Mouse (Mus musculus) stomach, embryonic 14.5 days (tissue): ENCODE data around the gene Fam216a. TPM values are rescaled to one million over a fixed set of nuclear protein-coding genes. Genes with fewer than 3 reads are reported as not detected.
A peak's percentile ranks its signal among the peaks of the same experiment; 100 is the strongest.
"Not testable (repeated sequence)": the region's sequence is repeated elsewhere in the genome, so short reads cannot be mapped to it uniquely, and the experiment has no call there.

ENCODE experiments used
- ATAC-seq: fragments of 200-750 bp; cut with Nextera tagmentation; 2 replicates; pipeline ENCODE4 v1.8.0; 2017; ENCODE audit warnings: low read depth, moderate TSS enrichment; ENCODE audit not compliant: insufficient number of reproducible peaks, insufficient read depth, low FRiP score
- H3K27ac ChIP-seq: fragments of 300-500 bp; sonication (generic); 2 replicates; pipeline ENCODE4 v1.5.1; 2014; ENCODE audit warnings: mild to moderate bottlenecking, low read length, moderate library complexity, mixed read lengths
- H3K27me3 ChIP-seq: fragments of 300-500 bp; sonication (generic); 2 replicates; pipeline ENCODE4 v1.6.1; 2014; ENCODE audit warnings: low read length, control low read depth, mixed read lengths; ENCODE audit not compliant: control insufficient read depth, insufficient read depth
- H3K36me3 ChIP-seq: fragments of 300-500 bp; sonication (generic); 2 replicates; pipeline ENCODE4 v1.6.1; 2014; ENCODE audit warnings: mild to moderate bottlenecking, control low read depth, low read length, moderate library complexity, mixed read lengths; ENCODE audit not compliant: control insufficient read depth, insufficient read depth
- H3K4me1 ChIP-seq: fragments of 300-500 bp; sonication (generic); 2 replicates; pipeline ENCODE4 v1.6.1; 2014; ENCODE audit warnings: low read length, control low read depth, mixed read lengths; ENCODE audit not compliant: control insufficient read depth, insufficient read depth
- H3K4me2 ChIP-seq: fragments of 300-500 bp; sonication (generic); replicated peaks from 2 replicates; pipeline ENCODE4 v1.6.1; 2014; ENCODE audit warnings: low read depth, low read length, control low read depth
- H3K4me3 ChIP-seq: fragments of 300-500 bp; sonication (generic); 2 replicates; pipeline ENCODE4 v1.5.1; 2014; ENCODE audit warnings: low read depth, low read length, control low read depth
- H3K9ac ChIP-seq: fragments of 300-500 bp; sonication (generic); replicated peaks from 2 replicates; pipeline ENCODE4 v1.6.1; 2014; ENCODE audit warnings: low read depth, mild to moderate bottlenecking, control low read depth, low read length, moderate library complexity, mixed read lengths
- H3K9me3 ChIP-seq: fragments of 300-500 bp; sonication (generic); 2 replicates; pipeline ENCODE4 v1.6.1; 2016; ENCODE audit warnings: low read depth, low read length, control low read depth; ENCODE audit not compliant: control insufficient read depth
- WGBS: fragments of 180-500 bp; shearing (Covaris S2); extraction: QIAGEN DNeasy Blood & Tissue Kit; methylation state at CpG from one replicate; pipeline ENCODE4 v1.1.7; 2014; 5-methylcytosine and 5-hydroxymethylcytosine counted together
- polyA plus RNA-seq: library from polyadenylated mRNA; unstranded; fragments of >200 nt; fragmentation: Nextera tagmentation; extraction: Ambion mirVana; gene quantifications from 2 replicates; pipeline ENCODE4 v1.2.1, GENCODE M21; 2014

Gene Fam216a
- 62.9 and 64.7 TPM in 2 replicates for polyA plus RNA-seq

- WGBS, result 0% methylated on average over 53 of the region's 53 CpGs
- Histone ChIP-seq H3K9me3 (no peaks in the 10 kb centered on the region), H3K4me2 (peak within 1 kb of the TSS; percentile 52), H3K4me1 (peaks cover 11% of the 10 kb centered on the region; the same call in 1 of the 2 replicates), H3K4me3 (peak within 1 kb of the TSS; percentile 81), H3K9ac (peak within 1 kb of the TSS; percentile 71), H3K27ac (peak within 1 kb of the TSS; percentile 93), H3K27me3 (no peaks in the 10 kb centered on the region), H3K36me3 (peaks cover 20% of the 10 kb centered on the region; the same call in 1 of the 2 replicates)
- ATAC-seq, result peak; percentile 94
Observed at GRCm38 (mm10) chr5:122372192-122372769, at the start of gene Fam216a. TSS of gene Fam216a (minus strand) at chr5:122372364.

- no peak for ATAC-seq
- H3K9ac ChIP-seq, result peak within 1 kb of the TSS; percentile 93
- peak within 1 kb of the TSS; percentile 75 for H3K27ac ChIP-seq
- WGBS, result 19% methylated on average over 17 of the region's 17 CpGs
- H3K4me2 ChIP-seq, result peak within 1 kb of the TSS; percentile 91
- peak within 1 kb of the TSS; percentile 97 for H3K4me3 ChIP-seq
- H3K36me3 ChIP-seq, result no peaks in the 10 kb centered on the region; the same call in 1 of the 2 replicates
- peaks cover 11% of the 10 kb centered on the region; the same call in 1 of the 2 replicates for H3K4me1 ChIP-seq
- H3K9me3 ChIP-seq, result no peaks in the 10 kb centered on the region
- no peaks in the 10 kb centered on the region for H3K27me3 ChIP-seq
Observed at GRCm38 (mm10) chr5:122421271-122422068, 49.3 kb upstream of the Fam216a start, which contains the start of gene Anapc7. TSS of gene Anapc7 (plus strand) at chr5:122421693.

DNA sequence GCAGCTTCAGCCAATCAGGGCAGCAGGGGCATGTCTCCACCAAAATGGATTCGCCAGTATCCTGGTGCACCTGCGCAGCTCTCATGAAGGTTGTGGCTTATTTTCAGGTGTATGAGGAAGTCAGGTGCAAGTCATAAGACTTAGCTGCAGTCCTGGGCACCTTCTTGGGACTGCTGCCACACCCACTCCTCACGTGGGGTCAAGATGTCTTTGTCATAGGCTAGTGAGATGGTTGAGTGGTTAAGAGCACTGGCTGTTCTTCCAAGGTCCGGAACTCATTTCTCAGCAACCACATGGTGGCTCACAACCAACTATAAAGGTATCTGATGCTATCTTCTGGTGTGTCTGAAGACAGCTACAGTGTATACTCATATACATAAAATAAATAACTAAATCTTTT lies 48.5 kb upstream of the Fam216a start:
- H3K4me3 ChIP-seq, H3K4me2 ChIP-seq, ATAC-seq, H3K9ac ChIP-seq, H3K27me3 ChIP-seq, H3K36me3 ChIP-seq, H3K9me3 ChIP-seq, H3K27ac ChIP-seq: not testable (repeated sequence)
- H3K4me1 ChIP-seq, result peaks cover 11% of the 10 kb centered on the region; the same call in 1 of the 2 replicates
- 62% methylated on average over 4 of the region's 4 CpGs for WGBS

GRCm38 (mm10) chr5:122415465-122415864 lies 43.3 kb upstream of the Fam216a start:
- H3K4me1 ChIP-seq, result no peaks in the 10 kb centered on the region
- WGBS, result 81% methylated on average over 12 of the region's 12 CpGs

GRCm38 (mm10) chr5:122414351-122414750 lies 42.2 kb upstream of the Fam216a start:
- WGBS, result 86% methylated on average over 5 of the region's 5 CpGs
- Histone ChIP-seq H3K36me3 (no peaks in the 10 kb centered on the region), H3K27me3 (no peaks in the 10 kb centered on the region), H3K9ac (no peak overlapping the region), H3K27ac (no peak overlapping the region), H3K9me3 (no peaks in the 10 kb centered on the region), H3K4me2 (no peak overlapping the region), H3K4me1 (no peaks in the 10 kb centered on the region), H3K4me3 (no peak overlapping the region)
- ATAC-seq, result no peak

More at GRCm38 (mm10) chr5:122415465-122415864, 43.3 kb upstream of the Fam216a start:
- no peaks in the 10 kb centered on the region for H3K27me3 ChIP-seq
- ATAC-seq, result no peak
- H3K36me3 ChIP-seq, result no peaks in the 10 kb centered on the region
- H3K4me2 ChIP-seq, result no peak overlapping the region
- no peak overlapping the region for H3K4me3 ChIP-seq
- H3K9ac ChIP-seq, result no peak overlapping the region
- H3K9me3 ChIP-seq, result no peaks in the 10 kb centered on the region
- H3K27ac ChIP-seq, result no peak overlapping the region

GRCm38 (mm10) chr5:122412826-122413225 lies 40.7 kb upstream of the Fam216a start:
- Histone ChIP-seq H3K4me3 (no peak overlapping the region), H3K27me3 (no peaks in the 10 kb centered on the region), H3K4me1 (no peaks in the 10 kb centered on the region), H3K9ac (no peak overlapping the region), H3K9me3 (no peaks in the 10 kb centered on the region), H3K36me3 (no peaks in the 10 kb centered on the region), H3K27ac (no peak overlapping the region), H3K4me2 (no peak overlapping the region)
- WGBS, result 35% methylated on average over 6 of the region's 6 CpGs
- ATAC-seq, result no peak; the same call in 1 of the 2 replicates

- H3K4me3 ChIP-seq, result no peak overlapping the region
- no peak overlapping the region for H3K4me2 ChIP-seq
- 46% methylated on average over 5 of the region's 5 CpGs for WGBS
- no peak for ATAC-seq
- H3K4me1 ChIP-seq, result no peaks in the 10 kb centered on the region
- no peak overlapping the region for H3K27ac ChIP-seq
- no peaks in the 10 kb centered on the region for H3K9me3 ChIP-seq
- H3K9ac ChIP-seq, result no peak overlapping the region
- no peaks in the 10 kb centered on the region for H3K27me3 ChIP-seq
- H3K36me3 ChIP-seq, result peaks cover 2% of the 10 kb centered on the region
Observed at GRCm38 (mm10) chr5:122411892-122412291, 39.7 kb upstream of the Fam216a start.

GRCm38 (mm10) chr5:122409692-122410645 lies 37.8 kb upstream of the Fam216a start:
- Histone ChIP-seq H3K36me3 (peaks cover 20% of the 10 kb centered on the region), H3K4me2 (no peak overlapping the region), H3K27ac (no peak overlapping the region), H3K4me3 (no peak overlapping the region), H3K4me1 (no peaks in the 10 kb centered on the region), H3K9me3 (no peaks in the 10 kb centered on the region), H3K27me3 (no peaks in the 10 kb centered on the region), H3K9ac (no peak overlapping the region)
- 82% methylated on average over 19 of the region's 19 CpGs for WGBS
- no peak for ATAC-seq
